Comparison of ENCODE assay signal across 21 mouse cellular contexts in the genomic region with DNA sequence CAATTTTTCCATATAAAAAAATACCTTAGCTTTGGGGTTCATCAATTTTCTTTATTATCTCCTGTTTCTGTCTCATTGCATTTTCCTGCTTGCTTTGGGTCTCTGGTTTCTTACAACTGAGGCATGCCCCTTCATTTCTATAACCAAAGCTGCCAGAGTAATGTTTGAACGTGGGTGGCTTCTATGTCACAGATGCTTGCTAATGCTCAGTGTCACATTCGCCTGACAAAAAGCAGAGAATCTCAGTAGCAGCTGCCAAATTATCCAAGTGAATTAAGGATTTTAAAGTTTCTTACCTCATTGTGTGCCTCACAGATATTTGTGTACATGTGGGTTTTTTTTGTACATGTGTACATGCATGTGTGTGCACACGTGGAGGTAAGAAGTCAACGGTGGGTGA.
"Had no signal": no experiment of that assay in that cellular context is flagged by ENCODE, and none has a peak within 500 bp of the region (broad histone marks: within the 10 kb centered on the region; RNA-seq: fewer than 3 reads in every experiment).

No protein-coding gene starts in this region.

- DNase-seq: gastrocnemius, adult 2 months; gastrocnemius, postnatal 10 days; gastrocnemius, postnatal 25 days; heart, adult 2 months; heart, postnatal 10 days; heart, postnatal 4 days; kidney, adult 18-20 months; kidney, adult 8-10 months; kidney, postnatal 10 days; kidney, postnatal 25 days; kidney, postnatal 4 days; liver; liver, embryonic 13.5 days; liver, postnatal 0 days had no signal

- H3K36me3 ChIP-seq: heart, embryonic 12.5 days; hindbrain, embryonic 10.5 days; hindbrain, embryonic 12.5 days; limb, embryonic 10.5 days; limb, embryonic 12.5 days; liver, embryonic 13.5 days; liver, embryonic 15.5 days had no signal

- H3K9me3 ChIP-seq: heart, embryonic 12.5 days; hindbrain, embryonic 10.5 days; hindbrain, embryonic 12.5 days; limb, embryonic 10.5 days; limb, embryonic 12.5 days; liver, embryonic 13.5 days; liver, embryonic 15.5 days had no signal

- H3K27ac ChIP-seq: gastrocnemius, adult 2 months; heart, adult 2 months; hindbrain, embryonic 10.5 days; hindbrain, embryonic 12.5 days; hindbrain, embryonic 14.5 days; limb, embryonic 10.5 days; limb, embryonic 12.5 days; liver, embryonic 13.5 days; liver, embryonic 15.5 days had no signal

- H3K27me3 ChIP-seq: heart, embryonic 12.5 days; hindbrain, embryonic 12.5 days; limb, embryonic 12.5 days; liver, embryonic 13.5 days; liver, embryonic 15.5 days had no signal

- H3K4me3 ChIP-seq: gastrocnemius, adult 2 months; heart, adult 2 months; heart, embryonic 12.5 days; hindbrain, embryonic 10.5 days; hindbrain, embryonic 12.5 days; limb, embryonic 10.5 days; limb, embryonic 12.5 days; liver, embryonic 13.5 days; liver, embryonic 15.5 days had no signal

- H3K4me1 ChIP-seq: heart, embryonic 12.5 days; hindbrain, embryonic 10.5 days; hindbrain, embryonic 12.5 days; limb, embryonic 10.5 days; limb, embryonic 12.5 days; liver, embryonic 13.5 days; liver, embryonic 15.5 days had no signal
